Mouse (Mus musculus) lung, postnatal 0 days (tissue): ENCODE measurements around the gene Olfr180. TPM values are rescaled to one million over a fixed set of nuclear protein-coding genes. Genes with fewer than 3 reads are reported as not detected.

Experiments
- ATAC-seq: fragments of 200-750 bp; cut with Nextera tagmentation; 2 replicates; pipeline ENCODE4 v1.8.0; 2017; ENCODE audit warnings: moderate library complexity
- DNase-seq: peaks from one replicate; pipeline ENCODE4 v3.0.0-alpha.2; 2016; ENCODE audit warnings: low spot score
- H3K27ac ChIP-seq: fragments of 300-500 bp; sonication (generic); 2 replicates; pipeline ENCODE4 v1.5.1; 2014; ENCODE audit warnings: antibody characterized with exemption, mild to moderate bottlenecking, low read length, mixed read lengths
- H3K27me3 ChIP-seq: fragments of 300-500 bp; sonication (generic); replicated peaks from 2 replicates; pipeline ENCODE4 v1.6.1; 2014; ENCODE audit warnings: low read length, mixed read lengths; ENCODE audit not compliant: insufficient read depth
- H3K36me3 ChIP-seq: fragments of 300-500 bp; sonication (generic); 2 replicates; pipeline ENCODE4 v1.6.1; 2014; ENCODE audit warnings: low read length, mixed read lengths; ENCODE audit not compliant: insufficient read depth
- H3K4me1 ChIP-seq: fragments of 300-500 bp; sonication (generic); 2 replicates; pipeline ENCODE4 v1.6.1; 2014; ENCODE audit warnings: antibody characterized with exemption, low read depth, low read length, mixed read lengths; ENCODE audit not compliant: insufficient read depth
- H3K4me2 ChIP-seq: fragments of 300-500 bp; sonication (generic); replicated peaks from 2 replicates; pipeline ENCODE4 v1.6.1; 2014; ENCODE audit warnings: low read depth, mild to moderate bottlenecking, low read length, moderate library complexity, mixed read lengths
- H3K4me3 ChIP-seq: fragments of 300-500 bp; sonication (generic); 2 replicates; pipeline ENCODE4 v1.5.1; 2014; ENCODE audit warnings: low read depth, low read length
- H3K9ac ChIP-seq: fragments of 300-500 bp; sonication (generic); replicated peaks from 2 replicates; pipeline ENCODE4 v1.6.1; 2014; ENCODE audit warnings: low read depth, mild to moderate bottlenecking
- H3K9me3 ChIP-seq: fragments of 300-500 bp; sonication (generic); 2 replicates; pipeline ENCODE4 v1.6.1; 2016; ENCODE audit warnings: low read length, mixed read lengths
- CTCF ChIP-seq: IDR thresholded peaks from 2 replicates; pipeline ENCODE4 v1.5.1; 2016; ENCODE audit warnings: antibody characterized with exemption, mild to moderate bottlenecking
- EP300 ChIP-seq: IDR thresholded peaks from 2 replicates; pipeline ENCODE4 v1.6.1; 2016; ENCODE audit warnings: antibody characterized with exemption, mild to moderate bottlenecking, control low read depth
- WGBS: fragments of 180-500 bp; shearing (Covaris S2); extraction: QIAGEN DNeasy Blood & Tissue Kit; methylation state at CpG from one replicate; pipeline ENCODE4 v1.1.7; 2014; 5-methylcytosine and 5-hydroxymethylcytosine counted together
- polyA plus RNA-seq: library from polyadenylated mRNA; unstranded; fragments of >200 nt; fragmentation: Nextera tagmentation; extraction: Ambion mirVana; gene quantifications from 2 replicates; pipeline ENCODE4 v1.2.1, GENCODE M21; 2015

Gene Olfr180
- polyA plus RNA-seq, result not detected in 2 replicates

DNA sequence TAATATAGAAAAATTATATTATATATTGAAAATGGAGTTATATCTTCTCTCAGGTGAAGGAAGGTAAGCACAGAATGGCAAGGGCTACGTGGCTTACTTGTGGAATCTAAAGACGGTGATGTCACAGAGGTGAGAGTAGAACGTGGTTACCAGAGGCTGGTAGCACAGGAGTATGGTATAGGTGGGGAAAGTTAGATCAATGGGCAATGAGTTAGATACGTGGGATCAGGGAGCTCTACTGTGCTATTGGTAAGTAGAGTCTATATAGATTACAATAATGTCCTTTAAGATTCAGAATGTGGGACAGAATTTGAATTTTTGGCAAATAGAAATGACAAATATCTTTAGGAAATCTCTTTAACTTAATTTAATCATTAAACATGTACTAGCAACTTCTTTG, at the start of gene Olfr180:
Olfr180 (minus strand) TSS at position 101 of the 400 bp plus-strand sequence.
- Histone ChIP-seq H3K36me3 (no peaks in the 10 kb centered on the region), H3K27ac (no peak within 1 kb of the TSS), H3K4me2 (no peak within 1 kb of the TSS), H3K27me3 (no peaks in the 10 kb centered on the region), H3K9ac (no peak within 1 kb of the TSS), H3K4me3 (no peak within 1 kb of the TSS), H3K4me1 (no peaks in the 10 kb centered on the region), H3K9me3 (no peaks in the 10 kb centered on the region)
- no peak for DNase-seq
- no peak for ATAC-seq
- TF ChIP-seq EP300 (no peak), CTCF (no peak)
- 69% methylated on average over 4 of the region's 4 CpGs for WGBS

DNA sequence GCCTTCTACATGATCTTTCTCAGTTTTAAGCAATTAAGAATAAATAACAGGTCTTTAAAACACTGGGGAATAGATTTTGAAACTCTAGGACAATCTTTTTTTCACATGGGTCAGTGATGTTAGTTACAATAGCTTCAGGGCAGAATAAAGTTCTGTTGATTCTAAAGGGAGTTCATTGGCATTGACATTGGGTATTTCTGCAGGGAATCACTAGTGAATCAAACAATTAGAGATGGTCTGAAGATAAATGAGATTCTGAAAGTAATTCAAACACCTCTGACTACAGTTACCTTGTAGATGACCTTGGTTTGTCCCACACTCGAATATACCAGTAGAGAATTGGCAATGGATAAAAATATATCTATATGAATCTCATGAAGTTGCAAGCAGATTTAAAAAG, 537 bp downstream of the Olfr180 start, which contains the start of gene Olfr181:
Olfr181 (minus strand) TSS at position 101 of the 400 bp plus-strand sequence.
- Histone ChIP-seq H3K9ac (no peak within 1 kb of the TSS), H3K36me3 (no peaks in the 10 kb centered on the region), H3K4me3 (no peak within 1 kb of the TSS), H3K27me3 (no peaks in the 10 kb centered on the region), H3K9me3 (no peaks in the 10 kb centered on the region), H3K4me1 (no peaks in the 10 kb centered on the region), H3K4me2 (no peak within 1 kb of the TSS), H3K27ac (no peak within 1 kb of the TSS)
- ATAC-seq (no peak), DNase-seq (no peak)
- WGBS, result 43% methylated on average over 1 of the region's 1 CpGs
- TF ChIP-seq CTCF, result no peak
- TF ChIP-seq EP300, result no peak

DNA sequence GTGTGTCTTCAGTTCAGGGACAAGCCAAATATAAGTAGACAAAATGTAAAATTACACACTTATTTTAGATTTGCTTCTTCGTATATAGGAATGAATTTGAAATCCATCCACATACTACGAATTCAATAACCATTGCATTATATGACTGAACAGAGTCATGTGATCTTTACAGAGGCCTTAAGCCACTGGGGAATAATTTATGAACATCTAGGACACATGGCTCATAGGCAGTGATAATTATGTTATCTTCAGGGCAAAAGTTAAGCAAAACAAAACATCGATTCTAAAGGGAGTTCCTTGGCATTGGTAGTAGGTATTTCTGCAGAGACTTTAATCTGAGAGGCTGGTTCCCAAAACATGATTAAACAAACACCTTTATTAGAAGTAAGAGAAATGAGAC, 37.2 kb downstream of the Olfr180 start, which contains the start of gene Olfr178:
Olfr178 (minus strand) TSS at position 101 of the 400 bp plus-strand sequence.
- ATAC-seq (no peak), DNase-seq (no peak)
- H3K27ac ChIP-seq, result no peak within 1 kb of the TSS
- no peak for TF ChIP-seq CTCF
- no peak for TF ChIP-seq EP300
- H3K9ac ChIP-seq, result no peak within 1 kb of the TSS
- no peaks in the 10 kb centered on the region for H3K9me3 ChIP-seq
- no peaks in the 10 kb centered on the region for H3K4me1 ChIP-seq
- no peak within 1 kb of the TSS for H3K4me2 ChIP-seq
- H3K27me3 ChIP-seq, result no peaks in the 10 kb centered on the region
- H3K36me3 ChIP-seq, result no peaks in the 10 kb centered on the region
- 80% methylated on average over 3 of the region's 3 CpGs for WGBS
- no peak within 1 kb of the TSS for H3K4me3 ChIP-seq

DNA sequence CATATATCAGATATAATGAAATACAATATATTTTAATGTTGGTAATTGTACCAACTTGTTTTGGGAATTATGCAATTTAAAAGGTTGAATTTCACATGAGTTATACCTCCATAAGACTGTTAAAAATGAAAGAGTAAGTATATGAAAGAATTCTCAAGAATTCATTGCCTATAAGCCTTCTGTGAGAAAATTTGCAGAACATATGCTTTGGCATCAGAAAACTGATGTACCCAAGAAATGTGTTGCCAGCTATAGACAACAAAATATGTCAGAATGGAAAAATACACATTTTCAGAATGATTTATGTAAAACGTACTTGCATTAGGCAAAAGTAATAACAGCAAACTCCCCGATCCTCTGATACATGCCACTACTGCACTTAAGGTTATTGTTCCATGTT, 44.8 kb downstream of the Olfr180 start:
- Histone ChIP-seq H3K27me3 (no peaks in the 10 kb centered on the region), H3K9me3 (no peaks in the 10 kb centered on the region), H3K36me3 (no peaks in the 10 kb centered on the region), H3K4me2 (no peak overlapping the region), H3K9ac (no peak overlapping the region), H3K4me3 (no peak overlapping the region), H3K27ac (no peak overlapping the region), H3K4me1 (no peaks in the 10 kb centered on the region)
- WGBS, result 89% methylated on average over 2 of the region's 2 CpGs
- TF ChIP-seq EP300 (no peak), CTCF (no peak)
- ATAC-seq (no peak), DNase-seq (no peak)

DNA sequence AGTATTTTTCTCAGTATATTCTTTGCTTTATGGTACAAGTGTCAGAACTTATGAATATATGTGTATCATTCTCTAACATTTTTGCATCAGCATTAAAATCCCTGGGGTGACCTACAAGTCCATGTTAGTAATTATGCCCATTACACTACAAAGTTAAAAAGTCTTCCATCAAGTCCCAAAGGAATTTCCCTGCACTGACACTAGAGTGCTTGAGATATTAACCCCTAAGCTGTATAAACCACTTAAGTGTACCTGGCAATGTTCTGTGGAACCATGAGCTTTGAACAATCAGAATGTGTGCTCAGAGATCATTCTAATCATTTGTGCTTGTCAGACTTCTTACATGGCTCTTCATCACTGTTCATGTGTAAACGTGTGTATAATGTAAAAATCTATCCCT, 54.5 kb downstream of the Olfr180 start, which contains the start of gene Olfr177:
Olfr177 (minus strand) TSS at position 101 of the 400 bp plus-strand sequence.
- Histone ChIP-seq H3K9ac (no peak within 1 kb of the TSS), H3K4me3 (no peak within 1 kb of the TSS), H3K4me1 (no peaks in the 10 kb centered on the region), H3K4me2 (no peak within 1 kb of the TSS), H3K27me3 (no peaks in the 10 kb centered on the region), H3K9me3 (no peaks in the 10 kb centered on the region), H3K27ac (no peak within 1 kb of the TSS), H3K36me3 (no peaks in the 10 kb centered on the region)
- TF ChIP-seq EP300, result no peak
- TF ChIP-seq CTCF, result no peak
- 20% methylated on average over 1 of the region's 1 CpGs for WGBS
- DNase-seq (no peak), ATAC-seq (no peak)

Other genes with a start within 250 kb of the Olfr180 start
- 0.08 and 0.18 TPM in 2 replicates for gene Gpr15, start 210.3 kb downstream of the Olfr180 start, polyA plus RNA-seq
- gene Cldnd1, start 201.5 kb downstream of the Olfr180 start, polyA plus RNA-seq, result 80.4 and 81.8 TPM in 2 replicates
- gene Olfr172, start 166.2 kb downstream of the Olfr180 start, polyA plus RNA-seq, result not detected in 2 replicates
- not detected in 2 replicates for gene Olfr173, start 129.1 kb downstream of the Olfr180 start, polyA plus RNA-seq
- not detected in 2 replicates for gene Olfr175-ps1, start 102.6 kb downstream of the Olfr180 start, polyA plus RNA-seq
- gene Olfr177, start 54.6 kb downstream of the Olfr180 start, polyA plus RNA-seq, result not detected in 2 replicates
- gene Olfr178, start 37.3 kb downstream of the Olfr180 start, polyA plus RNA-seq, result not detected in 2 replicates
- not detected in 2 replicates for gene Olfr181, start 637 bp downstream of the Olfr180 start, polyA plus RNA-seq
- not detected in 2 replicates for gene Olfr183, start 66.0 kb upstream of the Olfr180 start, polyA plus RNA-seq
- gene Olfr186, start 100.9 kb upstream of the Olfr180 start, polyA plus RNA-seq, result not detected in 2 replicates
- not detected in 2 replicates for gene Olfr187, start 110.4 kb upstream of the Olfr180 start, polyA plus RNA-seq
- not detected in 2 replicates for gene Olfr190, start 148.6 kb upstream of the Olfr180 start, polyA plus RNA-seq
- gene Olfr191, start 160.4 kb upstream of the Olfr180 start, polyA plus RNA-seq, result not detected in 2 replicates
- not detected in 2 replicates for gene Olfr193, start 182.5 kb upstream of the Olfr180 start, polyA plus RNA-seq
- gene Olfr194, start 191.7 kb upstream of the Olfr180 start, polyA plus RNA-seq, result not detected in 2 replicates
- not detected in 2 replicates for gene Olfr195, start 217.7 kb upstream of the Olfr180 start, polyA plus RNA-seq
- not detected in 2 replicates for gene Olfr196, start 241.1 kb upstream of the Olfr180 start, polyA plus RNA-seq